Mouse (Mus musculus) thymus, adult 2 months (tissue): Measurements from ENCODE around the gene Rd3. TPM values are rescaled to one million over a fixed set of nuclear protein-coding genes. Genes with fewer than 3 reads are reported as not detected.

Source experiments
- DNase-seq: peaks from one replicate; pipeline ENCODE4 v3.0.0; 2021
- H3K27ac ChIP-seq: fragments of 200-500 bp; 2 replicates; pipeline ENCODE4 v1.5.1; 2012; ENCODE audit warnings: low read length, control low read depth; ENCODE audit not compliant: control insufficient read depth, insufficient read depth
- H3K27me3 ChIP-seq: fragments of 200-500 bp; 2 replicates; pipeline ENCODE4 v1.6.1; 2012; ENCODE audit warnings: mild to moderate bottlenecking, low read length, moderate library complexity, mixed read lengths; ENCODE audit not compliant: control insufficient read depth, insufficient read depth
- H3K36me3 ChIP-seq: fragments of 200-500 bp; 2 replicates; pipeline ENCODE4 v1.6.1; 2012; ENCODE audit warnings: mild to moderate bottlenecking, low read length, moderate library complexity; ENCODE audit not compliant: control insufficient read depth, insufficient read depth
- H3K4me1 ChIP-seq: fragments of 200-500 bp; replicated peaks from 2 replicates; pipeline ENCODE4 v1.6.1; 2012; ENCODE audit warnings: low read length; ENCODE audit not compliant: control insufficient read depth, insufficient read depth
- H3K4me3 ChIP-seq: fragments of 200-500 bp; 2 replicates; pipeline ENCODE4 v1.5.1; 2012; ENCODE audit warnings: mild to moderate bottlenecking, low read length, control low read depth, moderate library complexity; ENCODE audit not compliant: control insufficient read depth, insufficient read depth
- CTCF ChIP-seq: fragments of 200-500 bp; IDR thresholded peaks from 2 replicates; pipeline ENCODE4 v1.5.1; 2012; ENCODE audit warnings: mild to moderate bottlenecking, control low read depth, low read length, moderate library complexity, borderline replicate concordance; ENCODE audit not compliant: control insufficient read depth, poor library complexity, insufficient read depth; ENCODE audit errors: extremely low read depth
- POLR2A ChIP-seq: fragments of 200-500 bp; IDR thresholded peaks from 2 replicates; pipeline ENCODE4 v1.6.1; 2012; ENCODE audit warnings: mild to moderate bottlenecking, low read length, control low read depth, moderate library complexity; ENCODE audit not compliant: control insufficient read depth, poor library complexity, insufficient read depth; ENCODE audit errors: extremely low read depth
- WGBS: fragments of 180-500 bp; shearing (Covaris S2); methylation state at CpG from one replicate; pipeline ENCODE4 v1.1.7; 2018; 5-methylcytosine and 5-hydroxymethylcytosine counted together
- polyA plus RNA-seq: library from polyadenylated mRNA; depleted of rRNA; stranded (reverse); fragments of >200 nt; gene quantifications from 2 replicates; pipeline ENCODE4 v1.2.3, GENCODE M21; 2012

Rd3 gene
- polyA plus RNA-seq, 1 experiment: 1.5 TPM

- WGBS: 64% methylated on average over 8 of the region's 8 CpGs
- no peak for TF ChIP-seq POLR2A
- no peak for TF ChIP-seq CTCF
- Histone ChIP-seq H3K27me3 (no peaks in the 10 kb centered on the region), H3K4me1 (peaks cover 3% of the 10 kb centered on the region), H3K27ac (no peak overlapping the region), H3K4me3 (no peak overlapping the region), H3K36me3 (no peaks in the 10 kb centered on the region)
- no peak for DNase-seq
Measured at GRCm38 (mm10) chr1:191948600-191948999, 28.6 kb upstream of the Rd3 start.

- Histone ChIP-seq H3K27ac (no peak overlapping the region), H3K36me3 (no peaks in the 10 kb centered on the region), H3K4me3 (no peak overlapping the region), H3K4me1 (peaks cover 8% of the 10 kb centered on the region), H3K27me3 (no peaks in the 10 kb centered on the region)
- DNase-seq: no peak
- WGBS: 70% methylated on average over 2 of the region's 2 CpGs
- no peak for TF ChIP-seq CTCF
- no peak for TF ChIP-seq POLR2A
Measured at GRCm38 (mm10) chr1:191950611-191951010, 26.6 kb upstream of the Rd3 start.

GRCm38 (mm10) chr1:191952733-191953335, 24.3 kb upstream of the Rd3 start:
- H3K27me3 ChIP-seq: no peaks in the 10 kb centered on the region
- TF ChIP-seq POLR2A: no peak
- TF ChIP-seq CTCF: no peak
- no peak for DNase-seq
- H3K4me3 ChIP-seq: no peak overlapping the region
- H3K27ac ChIP-seq: no peak overlapping the region
- peaks cover 21% of the 10 kb centered on the region for H3K4me1 ChIP-seq
- WGBS: 96% methylated on average over 11 of the region's 11 CpGs
- H3K36me3 ChIP-seq: no peaks in the 10 kb centered on the region

- Histone ChIP-seq H3K27me3 (no peaks in the 10 kb centered on the region), H3K4me1 (peaks cover 21% of the 10 kb centered on the region), H3K4me3 (no peak overlapping the region), H3K27ac (peak overlapping the region; percentile 29; the same call in 1 of the 2 replicates), H3K36me3 (no peaks in the 10 kb centered on the region)
- peak; percentile 19 for DNase-seq
- WGBS: 16% methylated on average over 3 of the region's 3 CpGs
- no peak for TF ChIP-seq POLR2A
- no peak for TF ChIP-seq CTCF
Measured at GRCm38 (mm10) chr1:191955101-191955500, 22.1 kb upstream of the Rd3 start.

GRCm38 (mm10) chr1:191956261-191956660, 20.9 kb upstream of the Rd3 start:
- H3K36me3 ChIP-seq: no peaks in the 10 kb centered on the region

GRCm38 (mm10) chr1:191956871-191957270, 20.3 kb upstream of the Rd3 start:
- Histone ChIP-seq H3K4me1 (peaks cover 21% of the 10 kb centered on the region), H3K27ac (no peak overlapping the region), H3K36me3 (no peaks in the 10 kb centered on the region), H3K27me3 (no peaks in the 10 kb centered on the region), H3K4me3 (no peak overlapping the region)
- 67% methylated on average over 2 of the region's 2 CpGs for WGBS
- no peak for DNase-seq
- TF ChIP-seq POLR2A (no peak), CTCF (no peak)

More at GRCm38 (mm10) chr1:191956261-191956660, 20.9 kb upstream of the Rd3 start:
- TF ChIP-seq CTCF (no peak), POLR2A (0 out of 2 replicates have a peak, but pooled peaks have one; percentile 12)
- peaks cover 21% of the 10 kb centered on the region for H3K4me1 ChIP-seq
- no peak overlapping the region for H3K27ac ChIP-seq
- H3K27me3 ChIP-seq: no peaks in the 10 kb centered on the region
- H3K4me3 ChIP-seq: no peak overlapping the region
- no peak for DNase-seq
- WGBS: 19% methylated on average over 3 of the region's 3 CpGs
